9 mouse cellular contexts compared by ENCODE assay signal in the genomic region with DNA sequence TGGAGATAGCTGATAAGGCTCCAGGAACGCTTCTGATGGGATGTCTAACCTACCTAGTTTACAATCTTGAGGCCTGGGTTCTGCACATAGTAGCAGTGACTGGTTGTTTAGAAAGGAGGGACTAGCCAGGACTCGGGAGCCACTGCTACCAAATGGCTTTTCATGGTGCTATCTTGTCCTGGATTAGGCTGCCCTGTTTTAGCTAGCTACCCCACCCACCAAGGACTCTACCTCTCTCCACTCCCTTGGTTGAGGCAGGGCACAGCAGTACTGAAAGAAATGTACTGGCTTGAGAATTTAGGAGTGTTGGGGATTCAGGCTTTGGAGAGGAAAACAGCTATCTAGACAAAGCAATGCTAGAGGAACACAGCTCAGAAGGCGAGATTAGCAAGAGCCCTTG. TPM values are rescaled to one million over a fixed set of nuclear protein-coding genes. Genes with fewer than 3 reads are reported as not detected.
A peak's percentile ranks its signal among the peaks of the same experiment; 100 is the strongest.
DNase-seq lines count a peak whose midpoint lies in the region; ATAC-seq lines count a peak whose summit lies in the region.
"Had no signal": no experiment of that assay in that cellular context is flagged by ENCODE, and none has a peak within 500 bp of the region (broad histone marks: within the 10 kb centered on the region; RNA-seq: fewer than 3 reads in every experiment).

No protein-coding gene starts in this region.

- WGBS in hindbrain, embryonic 10.5 days = 60% methylated on average over 3 of the region's 3 CpGs
- WGBS in hindbrain, embryonic 11.5 days = 58% methylated on average over 3 of the region's 3 CpGs
- 56% methylated on average over 3 of the region's 3 CpGs for WGBS in embryonic facial prominence, embryonic 11.5 days
- WGBS in hindbrain, embryonic 16.5 days = 70% methylated on average over 3 of the region's 3 CpGs
- 63% methylated on average over 3 of the region's 3 CpGs for WGBS in midbrain, embryonic 13.5 days

- H3K4me1 ChIP-seq in hindbrain, embryonic 10.5 days (replicated peaks) = peaks cover 27% of the 10 kb centered on the region
- H3K4me1 ChIP-seq in hindbrain, embryonic 11.5 days (replicated peaks; ENCODE audit: control insufficient read depth, insufficient read depth, low read length) = no peaks in the 10 kb centered on the region
- H3K4me1 ChIP-seq in embryonic facial prominence, embryonic 11.5 days (ENCODE audit: control insufficient read depth, insufficient read depth, low read length) = no peaks in the 10 kb centered on the region
- peaks cover 5% of the 10 kb centered on the region for H3K4me1 ChIP-seq in hindbrain, embryonic 16.5 days (ENCODE audit: control insufficient read depth, insufficient read depth, low read depth, low read length)
- peaks cover 14% of the 10 kb centered on the region for H3K4me1 ChIP-seq in midbrain, embryonic 13.5 days (replicated peaks)

- no peak for DNase-seq in hindbrain, embryonic 10.5 days (ENCODE audit: low spot score)
- no peak for DNase-seq in hindbrain, embryonic 11.5 days (ENCODE audit: low spot score)
- no peak for DNase-seq in embryonic facial prominence, embryonic 11.5 days (ENCODE audit: low spot score)
- no peak for DNase-seq in layer of hippocampus, postnatal 10 days (ENCODE audit: low spot score in 2 of 2)
- DNase-seq in yolk sac, embryonic 10.5 days (ENCODE audit: low spot score) = no peak
- DNase-seq: gastrocnemius, postnatal 25 days had no signal

- no peaks in the 10 kb centered on the region for H3K9me3 ChIP-seq in hindbrain, embryonic 10.5 days
- no peaks in the 10 kb centered on the region for H3K9me3 ChIP-seq in hindbrain, embryonic 11.5 days (ENCODE audit: control insufficient read depth, low read length)
- H3K9me3 ChIP-seq in embryonic facial prominence, embryonic 11.5 days (replicated peaks; ENCODE audit: control insufficient read depth, low read length) = no peaks in the 10 kb centered on the region
- no peaks in the 10 kb centered on the region for H3K9me3 ChIP-seq in hindbrain, embryonic 16.5 days (ENCODE audit: control insufficient read depth, low read length)
- no peaks in the 10 kb centered on the region for H3K9me3 ChIP-seq in midbrain, embryonic 13.5 days

- no peak for ATAC-seq in hindbrain, embryonic 11.5 days (ENCODE audit: low FRiP score)
- ATAC-seq in embryonic facial prominence, embryonic 11.5 days (replicated peaks; ENCODE audit: insufficient number of reproducible peaks, low FRiP score, low TSS enrichment, low read depth) = no peak
- no peak for ATAC-seq in hindbrain, embryonic 16.5 days
- ATAC-seq in midbrain, embryonic 13.5 days = no peak
- no peak for ATAC-seq in frontal cortex, adult (ENCODE audit: low TSS enrichment)

- no peaks in the 10 kb centered on the region; the same call in 1 of the 2 replicates for H3K27me3 ChIP-seq in hindbrain, embryonic 10.5 days (ENCODE audit: insufficient read depth, poor library complexity, severe bottlenecking)
- no peaks in the 10 kb centered on the region for H3K27me3 ChIP-seq in hindbrain, embryonic 11.5 days (ENCODE audit: control insufficient read depth, insufficient read depth, low read length)
- H3K27me3 ChIP-seq in embryonic facial prominence, embryonic 11.5 days (ENCODE audit: control insufficient read depth, insufficient read depth, low read length) = no peaks in the 10 kb centered on the region
- no peaks in the 10 kb centered on the region; the same call in 1 of the 2 replicates for H3K27me3 ChIP-seq in hindbrain, embryonic 16.5 days (replicated peaks; ENCODE audit: control insufficient read depth, insufficient read depth, low read length)
- H3K27me3 ChIP-seq in midbrain, embryonic 13.5 days = peaks cover 10% of the 10 kb centered on the region; the same call in 1 of the 2 replicates

- no peak overlapping the region for H3K4me2 ChIP-seq in hindbrain, embryonic 11.5 days (replicated peaks; ENCODE audit: low read depth, low read length)
- H3K4me2 ChIP-seq in embryonic facial prominence, embryonic 11.5 days (ENCODE audit: low read depth, low read length) = peak overlapping the region; percentile 57
- peak overlapping the region; percentile 90 for H3K4me2 ChIP-seq in hindbrain, embryonic 16.5 days (ENCODE audit: low read length)
- peak overlapping the region; percentile 72; the same call in 1 of the 2 replicates for H3K4me2 ChIP-seq in midbrain, embryonic 13.5 days (replicated peaks)

- peak overlapping the region; percentile 59 for H3K4me3 ChIP-seq in hindbrain, embryonic 10.5 days
- no peak overlapping the region for H3K4me3 ChIP-seq in hindbrain, embryonic 11.5 days (ENCODE audit: low read depth, low read length)
- peak overlapping the region; percentile 49 for H3K4me3 ChIP-seq in embryonic facial prominence, embryonic 11.5 days (ENCODE audit: low read depth, low read length)
- peak overlapping the region; percentile 62 for H3K4me3 ChIP-seq in hindbrain, embryonic 16.5 days (ENCODE audit: low read length)
- peak overlapping the region; percentile 47; the same call in 1 of the 2 replicates for H3K4me3 ChIP-seq in midbrain, embryonic 13.5 days (replicated peaks)

- no peaks in the 10 kb centered on the region for H3K36me3 ChIP-seq in hindbrain, embryonic 10.5 days
- H3K36me3 ChIP-seq in hindbrain, embryonic 11.5 days (ENCODE audit: control insufficient read depth, insufficient read depth, low read length) = no peaks in the 10 kb centered on the region
- no peaks in the 10 kb centered on the region for H3K36me3 ChIP-seq in embryonic facial prominence, embryonic 11.5 days (replicated peaks; ENCODE audit: control insufficient read depth, insufficient read depth, low read depth, low read length)
- no peaks in the 10 kb centered on the region for H3K36me3 ChIP-seq in hindbrain, embryonic 16.5 days (ENCODE audit: control insufficient read depth, insufficient read depth, low read length)
- no peaks in the 10 kb centered on the region for H3K36me3 ChIP-seq in midbrain, embryonic 13.5 days

- no peak overlapping the region for H3K27ac ChIP-seq in hindbrain, embryonic 10.5 days
- no peak overlapping the region for H3K27ac ChIP-seq in hindbrain, embryonic 11.5 days (ENCODE audit: low read depth, low read length)
- H3K27ac ChIP-seq in embryonic facial prominence, embryonic 11.5 days (replicated peaks; ENCODE audit: low read depth, low read length) = no peak overlapping the region
- no peak overlapping the region for H3K27ac ChIP-seq in hindbrain, embryonic 16.5 days (ENCODE audit: low read depth, low read length)
- no peak overlapping the region for H3K27ac ChIP-seq in midbrain, embryonic 13.5 days

- no peak overlapping the region for H3K9ac ChIP-seq in hindbrain, embryonic 11.5 days (ENCODE audit: low read depth, low read length)
- peak overlapping the region; percentile 18 for H3K9ac ChIP-seq in embryonic facial prominence, embryonic 11.5 days (replicated peaks; ENCODE audit: low read length)
- no peak overlapping the region for H3K9ac ChIP-seq in hindbrain, embryonic 16.5 days (ENCODE audit: low read depth, low read length)
- no peak overlapping the region for H3K9ac ChIP-seq in midbrain, embryonic 13.5 days (replicated peaks)

RNA-seq across cellular contexts. Expression of gene C9, which starts 57.0 kb away (rescaled TPM):
- polyA plus RNA-seq in hindbrain, embryonic 10.5 days (2016; fragmentation: Nextera tagmentation; extraction: Ambion mirVana) = not detected in 2 replicates
- not detected in 2 replicates for polyA plus RNA-seq in hindbrain, embryonic 11.5 days (2014; fragmentation: Nextera tagmentation; extraction: Ambion mirVana)
- not detected in 2 replicates for polyA plus RNA-seq in embryonic facial prominence, embryonic 11.5 days (2014; fragmentation: Nextera tagmentation; extraction: Ambion mirVana)
- not detected in 2 replicates for polyA plus RNA-seq in hindbrain, embryonic 16.5 days (2015; fragmentation: Nextera tagmentation; extraction: Ambion mirVana)
- polyA plus RNA-seq in midbrain, embryonic 13.5 days (2015; fragmentation: Nextera tagmentation; extraction: Ambion mirVana) = not detected in 2 replicates
- total RNA-seq in layer of hippocampus, postnatal 10 days (2021) = not detected
- total RNA-seq: gastrocnemius, postnatal 25 days had no signal
